Mouse (Mus musculus) limb, embryonic 14.5 days (tissue): ENCODE results near the gene Apol8. TPM values are rescaled to one million over a fixed set of nuclear protein-coding genes. Genes with fewer than 3 reads are reported as not detected.
"Not testable (repeated sequence)": the region's sequence is repeated elsewhere in the genome, so short reads cannot be mapped to it uniquely, and the experiment has no call there.

Source experiments
- ATAC-seq: fragments of 200-750 bp; cut with Nextera tagmentation; 2 replicates; pipeline ENCODE4 v1.8.0; 2017; ENCODE audit warnings: low read depth, moderate number of reproducible peaks, moderate TSS enrichment; ENCODE audit not compliant: low FRiP score
- DNase-seq: peaks from one replicate; pipeline ENCODE4 v3.0.0-alpha.2; 2015; ENCODE audit warnings: low spot score
- H3K27ac ChIP-seq: fragments of 300-500 bp; sonication (generic); replicated peaks from 2 replicates; pipeline ENCODE4 v1.5.1; 2014; ENCODE audit warnings: low read depth, mild to moderate bottlenecking, low read length, moderate library complexity, mixed read lengths
- H3K27me3 ChIP-seq: fragments of 300-500 bp; sonication (generic); 2 replicates; pipeline ENCODE4 v1.6.1; 2014; ENCODE audit warnings: low read length, mixed read lengths; ENCODE audit not compliant: control insufficient read depth, insufficient read depth
- H3K36me3 ChIP-seq: fragments of 300-500 bp; sonication (generic); 2 replicates; pipeline ENCODE4 v1.6.1; 2014; ENCODE audit warnings: mild to moderate bottlenecking, low read length, moderate library complexity, mixed read lengths; ENCODE audit not compliant: control insufficient read depth, insufficient read depth
- H3K4me1 ChIP-seq: fragments of 300-500 bp; sonication (generic); 2 replicates; pipeline ENCODE4 v1.6.1; 2014; ENCODE audit warnings: antibody characterized with exemption, low read length, mixed read lengths; ENCODE audit not compliant: control insufficient read depth, insufficient read depth
- H3K4me2 ChIP-seq: fragments of 300-500 bp; sonication (generic); replicated peaks from 2 replicates; pipeline ENCODE4 v1.6.1; 2014; ENCODE audit warnings: low read depth, mild to moderate bottlenecking, low read length, moderate library complexity; ENCODE audit not compliant: severe bottlenecking
- H3K4me3 ChIP-seq: fragments of 300-500 bp; sonication (generic); replicated peaks from 2 replicates; pipeline ENCODE4 v1.5.1; 2014; ENCODE audit warnings: low read length
- H3K9ac ChIP-seq: fragments of 300-500 bp; sonication (generic); 2 replicates; pipeline ENCODE4 v1.6.1; 2014; ENCODE audit warnings: mild to moderate bottlenecking, low read depth, low read length, moderate library complexity; ENCODE audit not compliant: severe bottlenecking
- H3K9me3 ChIP-seq: fragments of 300-500 bp; sonication (generic); 2 replicates; pipeline ENCODE4 v1.6.1; 2016; ENCODE audit warnings: low read length; ENCODE audit not compliant: control insufficient read depth
- WGBS: fragments of 180-500 bp; shearing (Covaris S2); extraction: QIAGEN DNeasy Blood & Tissue Kit; methylation state at CpG from one replicate; pipeline ENCODE4 v1.1.7; 2014; 5-methylcytosine and 5-hydroxymethylcytosine counted together
- polyA plus RNA-seq, 2 experiments: library from polyadenylated mRNA; depleted of rRNA in 1 of 2; stranded (reverse) in 1 of 2; unstranded in 1 of 2; fragments of >200 nt; fragmentation: Nextera tagmentation in 1 of 2; extraction: Ambion mirVana in 1 of 2; gene quantifications; 2 replicates each; pipeline versions ENCODE4 v1.2.1 to v1.2.3; 2012 to 2014

The Apol8 gene
- polyA plus RNA-seq, 2 experiments: 0.14 TPM; not detected in 1

DNA sequence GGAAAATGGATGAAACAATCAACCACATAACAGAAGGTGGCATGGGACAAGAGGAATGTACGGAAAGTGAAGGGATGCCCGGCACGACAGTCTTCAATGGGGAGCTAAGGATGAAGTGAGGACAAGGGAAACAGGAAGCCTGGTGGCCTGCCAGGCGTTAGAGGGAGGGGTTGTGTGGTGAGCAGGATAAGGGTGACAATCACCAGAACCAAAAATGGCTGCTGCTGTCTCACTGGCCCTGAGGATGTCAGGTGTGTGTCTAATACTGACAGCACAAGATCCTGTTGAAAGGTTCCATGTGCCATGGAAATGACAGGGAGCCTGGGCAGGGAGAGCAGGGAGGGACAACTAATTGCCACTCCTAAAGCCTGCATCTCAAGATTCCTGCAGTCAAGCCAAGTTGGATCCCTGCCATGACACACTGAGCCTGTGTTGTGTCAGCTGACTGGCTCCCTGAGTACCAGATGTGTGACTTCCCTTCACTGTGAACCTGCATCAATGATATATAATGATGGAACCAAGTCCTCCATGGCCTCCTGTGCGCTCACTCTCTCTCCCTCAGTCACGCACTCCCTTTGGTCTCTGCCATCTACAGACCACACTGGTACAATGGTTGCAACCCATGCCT lies 31.3 kb downstream of the Apol8 start:
- H3K36me3 ChIP-seq, ATAC-seq, H3K4me1 ChIP-seq, H3K4me2 ChIP-seq, H3K9me3 ChIP-seq, H3K9ac ChIP-seq, H3K27me3 ChIP-seq, H3K4me3 ChIP-seq, H3K27ac ChIP-seq: not testable (repeated sequence)
- peak; percentile 14 for DNase-seq
- 79% methylated on average over 6 of the region's 6 CpGs for WGBS

DNA sequence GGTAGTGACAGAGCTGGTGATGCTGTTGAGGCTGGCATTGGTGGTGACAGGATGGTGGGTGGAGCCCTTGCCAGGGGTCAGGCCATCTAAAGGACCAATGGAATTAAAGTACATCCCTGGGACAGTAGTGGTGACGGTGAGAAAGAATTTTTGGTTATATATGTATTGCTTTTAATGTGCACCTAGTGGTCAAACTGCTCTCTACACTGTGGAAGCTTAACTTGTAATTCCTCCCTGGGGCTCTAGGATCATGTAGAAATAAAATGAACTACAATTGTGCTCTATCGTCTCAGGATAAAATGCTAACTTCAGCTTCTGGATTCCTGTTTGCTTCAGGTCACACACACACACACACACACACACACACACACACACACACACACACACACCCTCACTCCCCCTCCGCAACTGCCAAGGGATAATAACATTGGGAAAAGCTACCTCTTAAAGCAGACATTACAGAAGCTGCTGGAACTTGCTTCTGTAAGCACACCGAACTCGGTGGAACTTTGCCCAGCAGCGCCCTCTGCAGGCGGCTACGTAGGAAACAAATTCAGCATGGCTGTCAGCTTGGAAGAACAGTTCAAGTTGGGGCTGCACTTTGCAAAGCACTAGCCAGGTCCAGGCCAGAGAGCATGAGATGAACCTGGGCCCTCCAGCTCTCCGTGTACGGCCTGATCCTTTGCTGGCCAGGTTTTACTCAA lies 32.4 kb downstream of the Apol8 start:
- not testable (repeated sequence) for H3K4me3 ChIP-seq, H3K27ac ChIP-seq, H3K36me3 ChIP-seq, H3K9ac ChIP-seq, DNase-seq, H3K9me3 ChIP-seq, H3K4me1 ChIP-seq, H3K27me3 ChIP-seq, H3K4me2 ChIP-seq
- ATAC-seq: peak; percentile 44; the same call in 1 of the 2 replicates
- 13% methylated on average over 2 of the region's 10 CpGs for WGBS

DNA sequence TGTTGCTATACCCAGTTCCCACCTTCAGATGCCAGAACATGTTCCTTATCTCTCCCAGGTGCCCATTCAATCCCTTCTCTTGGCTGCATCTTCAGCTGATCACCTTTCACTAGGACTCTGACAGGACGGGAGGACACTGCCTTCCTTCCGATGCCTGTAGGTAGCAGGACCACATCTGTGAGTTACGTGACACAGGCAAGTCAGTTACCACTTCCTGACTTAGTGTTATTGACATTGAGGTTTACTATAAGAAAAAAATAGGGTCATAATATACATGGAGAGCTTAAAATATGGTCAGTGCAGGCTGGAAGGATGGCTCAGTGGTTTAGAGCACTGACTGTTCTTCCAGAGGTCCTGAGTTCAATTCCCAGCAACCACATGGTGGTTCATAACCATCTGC lies 35.3 kb downstream of the Apol8 start:
- H3K9me3 ChIP-seq, H3K4me3 ChIP-seq, H3K36me3 ChIP-seq, H3K4me1 ChIP-seq, DNase-seq, H3K27ac ChIP-seq, H3K4me2 ChIP-seq, H3K27me3 ChIP-seq, H3K9ac ChIP-seq, ATAC-seq: not testable (repeated sequence)
- WGBS: no CpG with 5 or more reads among the region's 3 CpGs

DNA sequence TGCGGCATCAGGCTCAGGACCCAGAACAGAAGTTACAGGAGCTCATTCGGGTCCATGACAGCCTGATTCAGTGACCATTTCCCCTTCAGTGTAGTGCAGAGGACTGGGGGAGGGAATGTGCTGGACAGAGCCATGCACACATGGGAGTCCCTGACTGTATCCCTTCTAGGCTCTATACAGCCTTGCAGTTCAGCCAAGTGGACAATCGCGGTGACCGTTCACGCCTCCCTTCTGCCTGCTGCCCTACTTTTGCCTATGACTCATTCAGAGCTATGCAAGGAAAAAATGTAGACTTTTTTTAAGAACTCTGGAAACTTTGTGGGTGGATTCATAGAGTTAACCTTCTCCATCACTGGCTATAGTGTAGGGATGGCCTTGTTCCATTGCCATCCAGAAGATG lies 38.6 kb downstream of the Apol8 start:
- WGBS: 76% methylated on average over 2 of the region's 6 CpGs
- not testable (repeated sequence) for H3K4me3 ChIP-seq, ATAC-seq, H3K9ac ChIP-seq, DNase-seq, H3K9me3 ChIP-seq, H3K27me3 ChIP-seq, H3K36me3 ChIP-seq, H3K4me2 ChIP-seq, H3K4me1 ChIP-seq, H3K27ac ChIP-seq

DNA sequence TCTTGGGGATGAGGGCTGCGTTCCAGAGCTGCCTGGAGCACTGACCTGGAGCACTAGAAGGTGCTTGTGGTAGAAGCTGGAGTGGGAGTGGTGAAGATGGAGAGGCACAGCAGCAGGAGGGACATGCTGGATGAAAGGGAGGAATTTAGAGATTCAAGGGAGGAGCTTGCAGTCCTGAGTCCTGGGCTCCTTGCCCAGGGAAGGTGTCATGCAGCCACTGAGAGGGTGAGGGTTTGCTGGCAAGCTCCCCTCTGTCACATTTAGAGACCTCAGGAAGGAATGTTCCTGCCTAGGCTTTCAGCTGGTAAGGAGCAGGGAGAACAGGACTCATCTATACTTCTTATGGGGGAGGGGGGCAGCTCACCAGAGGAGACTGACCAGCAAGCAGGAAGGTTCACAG lies 47.9 kb downstream of the Apol8 start:
- not testable (repeated sequence) for H3K27ac ChIP-seq, H3K4me2 ChIP-seq, H3K4me3 ChIP-seq, H3K9me3 ChIP-seq, H3K36me3 ChIP-seq, H3K9ac ChIP-seq, H3K4me1 ChIP-seq, ATAC-seq, H3K27me3 ChIP-seq, DNase-seq
- no CpG with 5 or more reads among the region's 1 CpGs for WGBS

DNA sequence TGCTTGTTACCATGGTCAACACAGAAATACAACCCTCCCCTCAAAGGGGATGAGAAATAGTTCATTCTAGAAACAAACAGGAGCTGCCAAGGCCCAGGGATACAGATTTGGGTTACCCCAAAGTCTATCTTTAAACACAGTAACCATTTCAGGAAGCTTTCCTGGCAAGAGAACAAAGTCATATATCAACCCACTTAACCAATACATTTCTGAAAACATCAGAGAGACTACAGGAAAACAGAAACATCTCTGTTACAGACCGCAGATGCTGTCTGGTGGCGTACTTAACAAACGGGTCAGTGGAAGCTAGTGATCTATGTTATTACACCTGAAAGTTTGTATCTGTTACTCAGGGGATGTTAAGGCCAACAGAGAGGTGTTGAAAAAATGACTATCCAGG lies 51.5 kb downstream of the Apol8 start:
- not testable (repeated sequence) for H3K27me3 ChIP-seq, H3K4me1 ChIP-seq, H3K27ac ChIP-seq, H3K36me3 ChIP-seq, DNase-seq, ATAC-seq, H3K9me3 ChIP-seq, H3K9ac ChIP-seq, H3K4me3 ChIP-seq, H3K4me2 ChIP-seq
- 91% methylated on average over 3 of the region's 3 CpGs for WGBS

DNA sequence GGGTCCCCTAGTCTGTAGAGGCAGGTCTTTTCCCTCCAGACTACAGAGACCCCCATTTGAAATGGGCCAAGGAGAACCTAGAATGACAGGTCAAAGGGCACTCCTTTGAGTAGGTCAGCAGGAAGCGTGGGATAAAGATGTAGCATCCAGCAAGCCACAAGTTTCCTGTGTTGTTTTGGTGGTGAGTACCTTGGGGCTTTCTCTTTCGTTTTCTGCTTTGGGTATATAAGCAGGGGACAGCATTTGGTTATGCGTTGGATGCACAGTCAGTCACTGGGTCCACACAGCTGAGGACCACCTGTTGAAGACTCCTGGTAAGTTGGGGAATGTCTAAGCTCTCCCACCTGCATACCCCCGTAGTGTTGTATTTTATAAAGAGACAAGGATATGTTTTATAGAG lies 58.1 kb downstream of the Apol8 start, which contains the start of gene Apol7e:
TSS of gene Apol7e (plus strand) at position 202 of the 400 bp plus-strand sequence.
- H3K9me3 ChIP-seq, H3K4me3 ChIP-seq, ATAC-seq, H3K27me3 ChIP-seq, H3K4me1 ChIP-seq, H3K36me3 ChIP-seq, H3K9ac ChIP-seq, H3K27ac ChIP-seq, DNase-seq, H3K4me2 ChIP-seq: not testable (repeated sequence)
- WGBS: 84% methylated on average over 4 of the region's 4 CpGs
